Mouse (Mus musculus): ENCODE results near the gene Pde9a. TPM values are rescaled to one million over a fixed set of nuclear protein-coding genes. Genes with fewer than 3 reads are reported as not detected.

The Pde9a gene
- total and polyA plus RNA-seq, 2 experiments from 2014 or later: 5.7 to 19.5 TPM

GRCm38 (mm10) chr17:31435934-31436813, 50.2 kb downstream of the Pde9a start:
- no peak overlapping the region for H3K27ac ChIP-seq (ENCODE audit: low read depth)
- DNase-seq (ENCODE audit: low spot score): no peak
- no peaks in the 10 kb centered on the region for H3K9me3 ChIP-seq (replicated peaks; ENCODE audit: control insufficient read depth, low read length)
- no peak for TF ChIP-seq CTCF (IDR thresholded peaks at IDR 0.05; ENCODE audit: low read depth)
- no peak for TF ChIP-seq EP300 (IDR thresholded peaks at IDR 0.05; ENCODE audit: low read depth)
- H3K9ac ChIP-seq (replicated peaks; ENCODE audit: low read depth, low read length): no peak overlapping the region
- 64% methylated on average over 13 of the region's 13 CpGs for WGBS
- no peak overlapping the region for H3K4me2 ChIP-seq (ENCODE audit: low read depth, low read length)
- 0 out of 2 replicates have a peak, but pooled peaks cover 6% of the 10 kb centered on the region for H3K4me1 ChIP-seq (ENCODE audit: control insufficient read depth, insufficient read depth)
- H3K4me3 ChIP-seq (ENCODE audit: low read depth, low read length): no peak overlapping the region
- H3K36me3 ChIP-seq (replicated peaks; ENCODE audit: control insufficient read depth, insufficient read depth, low read length): no peaks in the 10 kb centered on the region
- 0 out of 2 replicates have a peak, but pooled peaks cover 3% of the 10 kb centered on the region for H3K27me3 ChIP-seq (ENCODE audit: control insufficient read depth, insufficient read depth, low read length)
- no peak for ATAC-seq (ENCODE audit: insufficient read depth, low read depth)

DNA sequence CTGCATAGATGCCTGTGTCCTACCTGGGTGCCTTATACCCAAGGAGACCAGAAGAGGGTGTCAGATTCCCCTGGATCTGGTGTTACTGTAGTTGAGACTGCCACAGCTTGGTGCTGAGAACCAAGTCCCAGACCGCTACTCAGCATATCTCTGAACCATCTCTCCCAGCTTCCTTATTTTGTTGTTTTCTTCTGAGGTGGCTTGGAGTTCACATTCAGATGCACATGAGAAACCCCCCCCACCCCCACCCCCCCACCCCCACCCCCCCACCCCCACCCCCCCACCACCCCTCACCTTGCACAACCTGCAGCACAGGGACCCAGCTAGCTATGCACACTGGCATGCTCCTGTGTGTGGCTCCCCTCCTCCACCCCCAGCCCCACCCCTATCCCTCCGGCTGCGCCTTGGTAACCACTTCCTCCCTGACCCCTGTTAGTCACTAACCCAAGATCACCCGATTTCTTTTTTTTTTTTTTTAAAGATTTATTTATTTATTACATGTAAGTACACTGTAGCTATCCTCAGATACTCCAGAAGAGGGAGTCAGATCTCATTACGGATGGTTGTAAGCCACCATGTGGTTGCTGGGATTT, 50.9 kb downstream of the Pde9a start:
- 74% methylated on average over 4 of the region's 5 CpGs for WGBS
- no peak for TF ChIP-seq CTCF (IDR thresholded peaks at IDR 0.05; ENCODE audit: low read depth)
- no peak for TF ChIP-seq EP300 (IDR thresholded peaks at IDR 0.05; ENCODE audit: low read depth)
- no peak overlapping the region for H3K4me3 ChIP-seq (ENCODE audit: low read depth, low read length)
- ATAC-seq (ENCODE audit: insufficient read depth, low read depth): no peak
- no peak overlapping the region for H3K4me2 ChIP-seq (ENCODE audit: low read depth, low read length)
- H3K9me3 ChIP-seq (replicated peaks; ENCODE audit: control insufficient read depth, low read length): no peaks in the 10 kb centered on the region
- 0 out of 2 replicates have a peak, but pooled peaks cover 6% of the 10 kb centered on the region for H3K4me1 ChIP-seq (ENCODE audit: control insufficient read depth, insufficient read depth)
- no peak overlapping the region for H3K9ac ChIP-seq (replicated peaks; ENCODE audit: low read depth, low read length)
- H3K27me3 ChIP-seq (ENCODE audit: control insufficient read depth, insufficient read depth, low read length): 0 out of 2 replicates have a peak, but pooled peaks cover 3% of the 10 kb centered on the region
- H3K27ac ChIP-seq (ENCODE audit: low read depth): no peak overlapping the region
- no peak for DNase-seq (ENCODE audit: low spot score)
- H3K36me3 ChIP-seq (replicated peaks; ENCODE audit: control insufficient read depth, insufficient read depth, low read length): no peaks in the 10 kb centered on the region

- H3K4me1 ChIP-seq (ENCODE audit: control insufficient read depth, insufficient read depth): 0 out of 2 replicates have a peak, but pooled peaks cover 8% of the 10 kb centered on the region
- TF ChIP-seq CTCF (IDR thresholded peaks at IDR 0.05; ENCODE audit: low read depth): no peak
- TF ChIP-seq EP300 (IDR thresholded peaks at IDR 0.05; ENCODE audit: low read depth): no peak
- no peaks in the 10 kb centered on the region for H3K36me3 ChIP-seq (replicated peaks; ENCODE audit: control insufficient read depth, insufficient read depth, low read length)
- no peak for DNase-seq (ENCODE audit: low spot score)
- H3K9me3 ChIP-seq (replicated peaks; ENCODE audit: control insufficient read depth, low read length): no peaks in the 10 kb centered on the region
- H3K4me2 ChIP-seq (ENCODE audit: low read depth, low read length): no peak overlapping the region
- H3K9ac ChIP-seq (replicated peaks; ENCODE audit: low read depth, low read length): no peak overlapping the region
- no peak overlapping the region for H3K27ac ChIP-seq (ENCODE audit: low read depth)
- H3K4me3 ChIP-seq (ENCODE audit: low read depth, low read length): no peak overlapping the region
- 0 out of 2 replicates have a peak, but pooled peaks cover 3% of the 10 kb centered on the region for H3K27me3 ChIP-seq (ENCODE audit: control insufficient read depth, insufficient read depth, low read length)
- no peak for ATAC-seq (ENCODE audit: insufficient read depth, low read depth)
- WGBS: 91% methylated on average over 9 of the region's 9 CpGs
These were observed 51.5 kb downstream of the Pde9a start for GRCm38 (mm10) chr17:31437482-31437881.

GRCm38 (mm10) chr17:31439978-31440377, 54.0 kb downstream of the Pde9a start:
- Histone ChIP-seq H3K4me3 (ENCODE audit: low read depth, low read length) (no peak overlapping the region), H3K27me3 (ENCODE audit: control insufficient read depth, insufficient read depth, low read length) (0 out of 2 replicates have a peak, but pooled peaks cover 3% of the 10 kb centered on the region), H3K4me1 (ENCODE audit: control insufficient read depth, insufficient read depth) (0 out of 2 replicates have a peak, but pooled peaks cover 12% of the 10 kb centered on the region), H3K9ac (replicated peaks; ENCODE audit: low read depth, low read length) (no peak overlapping the region), H3K4me2 (ENCODE audit: low read depth, low read length) (no peak overlapping the region), H3K27ac (ENCODE audit: low read depth) (no peak overlapping the region), H3K9me3 (replicated peaks; ENCODE audit: control insufficient read depth, low read length) (no peaks in the 10 kb centered on the region), H3K36me3 (replicated peaks; ENCODE audit: control insufficient read depth, insufficient read depth, low read length) (no peaks in the 10 kb centered on the region)
- ATAC-seq (ENCODE audit: insufficient read depth, low read depth) (no peak), DNase-seq (ENCODE audit: low spot score) (no peak)
- TF ChIP-seq EP300 (IDR thresholded peaks at IDR 0.05; ENCODE audit: low read depth) (no peak), CTCF (IDR thresholded peaks at IDR 0.05; ENCODE audit: low read depth) (no peak)
- 93% methylated on average over 4 of the region's 4 CpGs for WGBS

GRCm38 (mm10) chr17:31442513-31442912, 56.5 kb downstream of the Pde9a start:
- no peak overlapping the region for H3K4me2 ChIP-seq (ENCODE audit: low read depth, low read length)
- no peak overlapping the region for H3K4me3 ChIP-seq (ENCODE audit: low read depth, low read length)
- H3K36me3 ChIP-seq (replicated peaks; ENCODE audit: control insufficient read depth, insufficient read depth, low read length): no peaks in the 10 kb centered on the region
- 31% methylated on average over 8 of the region's 8 CpGs for WGBS
- H3K4me1 ChIP-seq (ENCODE audit: control insufficient read depth, insufficient read depth): 0 out of 2 replicates have a peak, but pooled peaks cover 6% of the 10 kb centered on the region
- no peaks in the 10 kb centered on the region for H3K27me3 ChIP-seq (ENCODE audit: control insufficient read depth, insufficient read depth, low read length)
- H3K27ac ChIP-seq (ENCODE audit: low read depth): no peak overlapping the region
- H3K9ac ChIP-seq (replicated peaks; ENCODE audit: low read depth, low read length): no peak overlapping the region
- H3K9me3 ChIP-seq (replicated peaks; ENCODE audit: control insufficient read depth, low read length): no peaks in the 10 kb centered on the region
- no peak for DNase-seq (ENCODE audit: low spot score)
- 0 out of 2 replicates have a peak, but pooled peaks have one; percentile 8 for ATAC-seq (ENCODE audit: insufficient read depth, low read depth)
- TF ChIP-seq CTCF (IDR thresholded peaks at IDR 0.05; ENCODE audit: low read depth) (no peak), EP300 (IDR thresholded peaks at IDR 0.05; ENCODE audit: low read depth) (no peak)

Measured in heart, postnatal 0 days (tissue).